Mouse (Mus musculus) liver, adult 2 months (tissue): Measurements from ENCODE around the gene Ccdc70. TPM values are rescaled to one million over a fixed set of nuclear protein-coding genes. Genes with fewer than 3 reads are reported as not detected.

Source experiments
- DNase-seq: peaks from one replicate; pipeline ENCODE4 v3.0.0-alpha.2; 2011; ENCODE audit warnings: low read depth, low spot score; ENCODE audit errors: extremely low read depth
- H3K27ac ChIP-seq: fragments of 200-500 bp; replicated peaks from 2 replicates; pipeline ENCODE4 v1.5.1; 2012; ENCODE audit warnings: low read depth, mild to moderate bottlenecking, control low read depth, inconsistent platforms, low read length; ENCODE audit not compliant: insufficient read depth
- H3K27me3 ChIP-seq: fragments of 200-500 bp; 2 replicates; pipeline ENCODE4 v1.6.1; 2012; ENCODE audit warnings: mild to moderate bottlenecking, moderate library complexity, low read length, inconsistent platforms; ENCODE audit not compliant: control insufficient read depth, insufficient read depth
- H3K36me3 ChIP-seq: fragments of 200-500 bp; 2 replicates; pipeline ENCODE4 v1.6.1; 2012; ENCODE audit warnings: low read length, inconsistent platforms; ENCODE audit not compliant: control insufficient read depth, insufficient read depth
- H3K4me1 ChIP-seq: fragments of 200-500 bp; 2 replicates; pipeline ENCODE4 v1.6.1; 2011; ENCODE audit warnings: low read length; ENCODE audit not compliant: control insufficient read depth, insufficient read depth
- H3K4me3 ChIP-seq: fragments of 200-500 bp; 2 replicates; pipeline ENCODE4 v1.5.1; 2011; ENCODE audit warnings: low read depth, mild to moderate bottlenecking, control low read depth, low read length, moderate library complexity; ENCODE audit not compliant: insufficient read depth
- H3K79me2 ChIP-seq: fragments of 200-500 bp; 2 replicates; pipeline ENCODE4 v1.6.1; 2012; ENCODE audit warnings: inconsistent platforms, mild to moderate bottlenecking, low read length, moderate library complexity; ENCODE audit not compliant: control insufficient read depth, insufficient read depth
- H3K9ac ChIP-seq: fragments of 200-500 bp; 2 replicates; pipeline ENCODE4 v1.6.1; 2012; ENCODE audit warnings: low read depth, mild to moderate bottlenecking, control low read depth, inconsistent platforms, low read length
- CTCF ChIP-seq: fragments of 200-500 bp; IDR thresholded peaks from 2 replicates; pipeline ENCODE4 v1.5.1; 2011; ENCODE audit warnings: low read depth, low read length, control low read depth
- POLR2A ChIP-seq: fragments of 200-500 bp; IDR thresholded peaks from 2 replicates; pipeline ENCODE4 v1.6.1; 2011; ENCODE audit warnings: low read length, control low read depth; ENCODE audit not compliant: insufficient read depth; ENCODE audit errors: extremely low read depth
- WGBS: fragments of 180-500 bp; shearing (Covaris S2); methylation state at CpG from one replicate; pipeline ENCODE4 v1.1.7; 2018; 5-methylcytosine and 5-hydroxymethylcytosine counted together
- polyA plus RNA-seq: library from polyadenylated mRNA; depleted of rRNA; stranded (reverse); fragments of >200 nt; gene quantifications from 2 replicates; pipeline ENCODE4 v1.2.3, GENCODE M21; 2012; rRNA removed
- total RNA-seq: library from RNA; depleted of rRNA; stranded (reverse); fragments of >200 nt; gene quantifications from 2 replicates; pipeline ENCODE4 v1.2.3, GENCODE M21; 2014; rRNA removed

Gene Ccdc70
- total and polyA plus RNA-seq, 2 experiments = not detected

DNA sequence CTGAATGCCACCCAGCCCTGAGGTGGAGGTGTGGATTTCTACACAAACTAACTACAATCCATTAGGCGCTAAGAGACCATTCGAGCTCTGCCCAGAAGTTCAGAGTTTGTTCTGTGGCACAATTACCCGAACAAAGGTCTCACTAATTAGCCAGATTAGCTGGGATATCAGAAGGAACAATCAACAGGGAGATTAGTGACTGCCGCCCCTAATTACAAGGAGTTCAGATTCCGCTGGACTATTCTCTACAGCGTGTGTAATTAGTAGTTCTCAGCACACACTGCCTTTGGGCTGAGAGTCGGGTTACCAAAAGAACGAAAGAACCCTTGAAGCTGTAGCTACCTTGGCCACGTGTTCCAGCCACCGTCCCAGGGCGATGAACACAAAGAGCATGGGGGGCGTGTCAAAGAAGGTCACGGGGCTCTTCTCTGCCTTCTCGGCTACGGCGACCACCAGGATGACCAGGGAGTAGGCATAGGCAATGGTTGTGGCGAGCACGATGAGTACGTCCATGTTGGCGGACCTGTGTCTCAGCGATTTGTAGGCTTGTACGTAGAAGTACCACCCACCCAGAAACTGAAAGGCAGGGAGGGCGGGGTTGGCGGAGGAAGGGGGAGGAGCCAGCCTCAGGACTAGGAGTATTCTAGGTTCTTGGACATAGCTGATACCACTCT lies 43.6 kb downstream of the Ccdc70 start:
- Histone ChIP-seq H3K4me3 (no peak overlapping the region; the same call in 1 of the 2 replicates), H3K27ac (no peak overlapping the region), H3K36me3 (peaks cover 32% of the 10 kb centered on the region), H3K4me1 (no peaks in the 10 kb centered on the region), H3K79me2 (no peaks in the 10 kb centered on the region), H3K27me3 (no peaks in the 10 kb centered on the region), H3K9ac (no peak overlapping the region)
- 83% methylated on average over 24 of the region's 24 CpGs for WGBS
- no peak for DNase-seq
- TF ChIP-seq POLR2A = no peak
- TF ChIP-seq CTCF = no peak

DNA sequence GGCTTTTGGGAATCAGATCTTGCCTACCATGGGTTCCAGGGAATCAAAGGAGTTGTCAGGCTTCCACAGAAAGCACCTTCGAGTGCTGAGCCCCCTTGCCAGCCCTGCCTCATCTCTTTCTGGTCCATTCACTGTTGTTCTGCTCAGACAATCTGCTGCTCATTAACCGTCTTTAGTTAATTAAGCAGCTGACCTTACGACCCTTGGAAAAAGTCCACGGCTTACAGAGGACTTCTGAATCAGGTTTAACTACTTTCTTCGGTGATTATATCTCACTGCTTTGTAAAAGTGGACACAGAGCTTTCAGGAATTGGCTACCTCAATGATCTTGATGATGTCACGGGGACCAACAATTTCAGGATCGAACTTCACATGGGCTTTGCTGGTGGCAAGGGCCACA lies 48.2 kb downstream of the Ccdc70 start:
- no peaks in the 10 kb centered on the region for H3K4me1 ChIP-seq
- no peak overlapping the region for H3K27ac ChIP-seq
- whole genome bisulfite sequencing = 84% methylated on average over 7 of the region's 7 CpGs
- H3K79me2 ChIP-seq = no peaks in the 10 kb centered on the region
- H3K4me3 ChIP-seq = no peak overlapping the region
- TF ChIP-seq CTCF = no peak
- TF ChIP-seq POLR2A = no peak
- no peak overlapping the region for H3K9ac ChIP-seq
- no peaks in the 10 kb centered on the region for H3K27me3 ChIP-seq
- H3K36me3 ChIP-seq = peaks cover 5% of the 10 kb centered on the region; the same call in 1 of the 2 replicates
- DNase-seq = no peak

GRCm38 (mm10) chr8:22019498-22019897 lies 49.9 kb downstream of the Ccdc70 start:
- Histone ChIP-seq H3K27me3 (no peaks in the 10 kb centered on the region), H3K27ac (no peak overlapping the region), H3K9ac (no peak overlapping the region), H3K36me3 (peaks cover 2% of the 10 kb centered on the region; the same call in 1 of the 2 replicates), H3K4me1 (no peaks in the 10 kb centered on the region), H3K4me3 (no peak overlapping the region), H3K79me2 (no peaks in the 10 kb centered on the region)
- no peak for DNase-seq
- WGBS = 61% methylated on average over 5 of the region's 5 CpGs
- TF ChIP-seq POLR2A = no peak
- no peak for TF ChIP-seq CTCF

DNA sequence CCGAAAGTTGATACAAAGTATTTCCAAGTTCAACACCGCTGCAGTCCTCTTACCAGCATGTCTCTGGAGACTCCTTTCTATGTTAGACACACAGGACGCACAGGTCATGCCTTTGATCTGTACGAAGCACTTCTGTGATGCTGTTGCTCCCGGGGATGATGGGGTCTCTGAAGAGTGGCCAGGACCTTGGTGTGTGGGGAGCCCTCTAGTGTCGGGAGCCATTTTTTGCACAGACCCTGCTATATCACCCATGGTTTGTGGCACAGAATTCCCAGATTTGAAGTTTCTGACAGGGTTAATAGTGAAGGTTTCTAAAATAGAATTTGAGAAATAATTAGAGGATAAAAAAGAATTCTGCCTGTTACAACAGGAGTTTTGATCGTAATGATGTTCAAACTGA lies 52.7 kb downstream of the Ccdc70 start:
- Histone ChIP-seq H3K4me1 (no peaks in the 10 kb centered on the region), H3K27me3 (no peaks in the 10 kb centered on the region), H3K27ac (no peak overlapping the region), H3K79me2 (no peaks in the 10 kb centered on the region; the same call in 1 of the 2 replicates), H3K4me3 (no peak overlapping the region), H3K9ac (no peak overlapping the region), H3K36me3 (peaks cover 2% of the 10 kb centered on the region; the same call in 1 of the 2 replicates)
- no peak for TF ChIP-seq CTCF
- TF ChIP-seq POLR2A = no peak
- no peak for DNase-seq
- WGBS = 76% methylated on average over 7 of the region's 7 CpGs

Other genes starting within 250 kb of the Ccdc70 start
- gene Defa24, start 235.3 kb upstream of the Ccdc70 start, total RNA-seq = not detected in 2 replicates
- not detected in 2 replicates for gene Defa24, start 235.3 kb upstream of the Ccdc70 start, polyA plus RNA-seq
- not detected in 2 replicates for gene Defb50, start 146.2 kb upstream of the Ccdc70 start, total RNA-seq
- not detected in 2 replicates for gene Defb50, start 146.2 kb upstream of the Ccdc70 start, polyA plus RNA-seq
- not detected in 2 replicates for gene Defb2, start 129.8 kb upstream of the Ccdc70 start, total RNA-seq
- not detected in 2 replicates for gene Defb2, start 129.8 kb upstream of the Ccdc70 start, polyA plus RNA-seq
- gene Defb10, start 110.9 kb upstream of the Ccdc70 start, total RNA-seq = not detected in 2 replicates
- not detected in 2 replicates for gene Defb10, start 110.9 kb upstream of the Ccdc70 start, polyA plus RNA-seq
- not detected in 2 replicates for gene Defb9, start 84.4 kb upstream of the Ccdc70 start, total RNA-seq
- not detected in 2 replicates for gene Defb9, start 84.4 kb upstream of the Ccdc70 start, polyA plus RNA-seq
- not detected in 2 replicates for gene Defb11, start 63.4 kb upstream of the Ccdc70 start, total RNA-seq
- not detected in 2 replicates for gene Defb11, start 63.4 kb upstream of the Ccdc70 start, polyA plus RNA-seq
- gene Defb15, start 37.1 kb upstream of the Ccdc70 start, total RNA-seq = not detected in 2 replicates
- not detected in 2 replicates for gene Defb15, start 37.1 kb upstream of the Ccdc70 start, polyA plus RNA-seq
- gene Defb35, start 31.4 kb upstream of the Ccdc70 start, total RNA-seq = not detected in 2 replicates
- not detected in 2 replicates for gene Defb35, start 31.4 kb upstream of the Ccdc70 start, polyA plus RNA-seq
- not detected in 2 replicates for gene Defb13, start 23.0 kb upstream of the Ccdc70 start, total RNA-seq
- gene Defb13, start 23.0 kb upstream of the Ccdc70 start, polyA plus RNA-seq = not detected in 2 replicates
- not detected in 2 replicates for gene Fam90a1a, start 11.1 kb upstream of the Ccdc70 start, total RNA-seq
- gene Fam90a1a, start 11.1 kb upstream of the Ccdc70 start, polyA plus RNA-seq = not detected in 2 replicates
- gene Atp7b, start 90.5 kb downstream of the Ccdc70 start, total RNA-seq = 9.8 and 14.5 TPM in 2 replicates
- gene Atp7b, start 90.5 kb downstream of the Ccdc70 start, polyA plus RNA-seq = 10.7 and 12.5 TPM in 2 replicates
- gene Alg11, start 90.9 kb downstream of the Ccdc70 start, total RNA-seq = 15.2 and 22.2 TPM in 2 replicates
- gene Alg11, start 90.9 kb downstream of the Ccdc70 start, polyA plus RNA-seq = 4.8 and 11.6 TPM in 2 replicates
- 0.20 and 0.28 TPM in 2 replicates for gene Nek5, start 155.3 kb downstream of the Ccdc70 start, total RNA-seq
- gene Nek5, start 155.3 kb downstream of the Ccdc70 start, polyA plus RNA-seq = 0.04 and 0.10 TPM in 2 replicates
- gene Nek3, start 196.7 kb downstream of the Ccdc70 start, total RNA-seq = 1.1 and 1.5 TPM in 2 replicates
- 0.56 and 0.71 TPM in 2 replicates for gene Nek3, start 196.7 kb downstream of the Ccdc70 start, polyA plus RNA-seq
- 0.65 and 1.7 TPM in 2 replicates for gene Ckap2, start 216.0 kb downstream of the Ccdc70 start, total RNA-seq
- gene Ckap2, start 216.0 kb downstream of the Ccdc70 start, polyA plus RNA-seq = 0.10 and 0.18 TPM in 2 replicates
- gene Vps36, start 223.0 kb downstream of the Ccdc70 start, total RNA-seq = 11.2 and 14.4 TPM in 2 replicates
- gene Vps36, start 223.0 kb downstream of the Ccdc70 start, polyA plus RNA-seq = 7.0 and 7.8 TPM in 2 replicates